Mouse (Mus musculus): ENCODE data around the gene BC017158. TPM values are rescaled to one million over a fixed set of nuclear protein-coding genes. Genes with fewer than 3 reads are reported as not detected.

BC017158 gene
- polyA plus RNA-seq, 1 experiment from 2014 or later = 9.6 TPM

- Histone ChIP-seq H3K9ac (replicated peaks) (no peak within 1 kb of the TSS), H3K4me3 (ENCODE audit: low read depth, low read length) (no peak within 1 kb of the TSS), H3K4me1 (ENCODE audit: insufficient read depth) (peaks cover 5% of the 10 kb centered on the region), H3K36me3 (replicated peaks; ENCODE audit: insufficient read depth, low read length) (no peaks in the 10 kb centered on the region), H3K4me2 (ENCODE audit: low read depth, low read length) (no peak within 1 kb of the TSS), H3K27ac (ENCODE audit: low read depth) (no peak within 1 kb of the TSS), H3K9me3 (ENCODE audit: low read length) (no peaks in the 10 kb centered on the region), H3K27me3 (ENCODE audit: insufficient read depth, low read length) (0 out of 2 replicates have a peak, but pooled peaks cover 5% of the 10 kb centered on the region)
- 68% methylated on average over 6 of the region's 6 CpGs for WGBS (ENCODE audit: insufficient replicate concordance)
- TF ChIP-seq CTCF (IDR thresholded peaks at IDR 0.05; ENCODE audit: low read depth) = no peak
- no peak for TF ChIP-seq EP300 (IDR thresholded peaks at IDR 0.05; ENCODE audit: low read depth)
- ATAC-seq = no peak
- DNase-seq = no peak
Observed at GRCm38 (mm10) chr7:128265411-128265810, 32.6 kb downstream of the BC017158 start, which contains the start of gene Slc5a2. Slc5a2 (plus strand) TSS chr7:128265657.

DNA sequence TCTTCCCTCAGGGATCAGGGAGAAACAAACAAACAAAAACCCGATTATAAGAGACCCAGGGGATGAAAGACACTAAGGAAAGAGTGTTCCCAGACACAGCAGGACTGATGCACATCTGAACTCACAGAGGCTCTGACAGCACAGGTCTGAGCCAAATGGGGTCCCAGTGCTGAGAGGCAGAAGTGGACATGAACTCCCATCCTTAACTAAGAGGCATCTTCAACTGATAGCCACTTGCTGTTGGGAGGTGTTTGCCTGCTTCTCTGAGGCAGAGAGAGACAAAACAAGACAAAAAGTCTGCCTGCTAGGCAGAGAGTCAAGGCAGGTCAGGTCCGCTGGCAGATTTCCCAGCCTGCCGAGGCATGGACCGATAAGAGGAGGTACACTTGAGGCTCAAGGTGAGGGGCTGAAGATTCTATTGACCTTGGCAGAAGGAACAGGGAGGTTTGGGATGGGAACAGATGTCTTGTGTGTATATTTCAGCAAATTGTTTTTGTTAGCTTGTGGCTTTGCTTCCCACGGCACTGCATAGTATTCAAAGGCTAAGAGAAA, 41.1 kb downstream of the BC017158 start:
- no peaks in the 10 kb centered on the region for H3K9me3 ChIP-seq (ENCODE audit: low read length)
- TF ChIP-seq EP300 (IDR thresholded peaks at IDR 0.05; ENCODE audit: low read depth) (no peak), CTCF (IDR thresholded peaks at IDR 0.05; ENCODE audit: low read depth) (no peak)
- H3K27ac ChIP-seq (ENCODE audit: low read depth) = no peak overlapping the region
- no peaks in the 10 kb centered on the region for H3K36me3 ChIP-seq (replicated peaks; ENCODE audit: insufficient read depth, low read length)
- H3K9ac ChIP-seq (replicated peaks) = no peak overlapping the region
- no peak for ATAC-seq
- H3K4me3 ChIP-seq (ENCODE audit: low read depth, low read length) = no peak overlapping the region
- no peak overlapping the region for H3K4me2 ChIP-seq (ENCODE audit: low read depth, low read length)
- 51% methylated on average over 5 of the region's 5 CpGs for WGBS (ENCODE audit: insufficient replicate concordance)
- DNase-seq = no peak
- peaks cover 9% of the 10 kb centered on the region for H3K27me3 ChIP-seq (ENCODE audit: insufficient read depth, low read length)
- 0 out of 2 replicates have a peak, but pooled peaks cover 3% of the 10 kb centered on the region for H3K4me1 ChIP-seq (ENCODE audit: insufficient read depth)

DNA sequence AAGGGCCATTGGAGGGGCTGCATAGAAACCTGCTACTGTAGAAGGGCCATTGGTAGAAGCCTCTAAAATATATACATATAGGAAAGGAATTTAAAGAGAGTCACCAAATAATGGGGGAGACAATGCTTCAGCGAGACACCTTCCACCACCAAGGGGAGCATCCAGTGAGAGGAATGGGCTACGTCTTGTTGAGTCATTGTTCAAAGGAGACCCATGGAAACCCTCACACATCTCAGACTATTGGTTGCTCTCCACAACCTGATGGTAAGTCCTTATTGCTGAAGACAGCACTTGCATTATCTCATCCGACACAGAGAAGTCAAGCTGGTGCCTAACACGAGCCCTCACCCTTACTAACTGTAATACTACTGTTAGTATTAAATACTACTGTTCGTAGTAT, 42.2 kb downstream of the BC017158 start:
- 0 out of 2 replicates have a peak, but pooled peaks cover 3% of the 10 kb centered on the region for H3K4me1 ChIP-seq (ENCODE audit: insufficient read depth)
- ATAC-seq (no peak), DNase-seq (no peak)
- no peak overlapping the region for H3K27ac ChIP-seq (ENCODE audit: low read depth)
- 83% methylated on average over 5 of the region's 5 CpGs for WGBS (ENCODE audit: insufficient replicate concordance)
- no peaks in the 10 kb centered on the region for H3K36me3 ChIP-seq (replicated peaks; ENCODE audit: insufficient read depth, low read length)
- no peak overlapping the region for H3K4me3 ChIP-seq (ENCODE audit: low read depth, low read length)
- H3K4me2 ChIP-seq (ENCODE audit: low read depth, low read length) = no peak overlapping the region
- H3K27me3 ChIP-seq (ENCODE audit: insufficient read depth, low read length) = peaks cover 9% of the 10 kb centered on the region
- H3K9ac ChIP-seq (replicated peaks) = no peak overlapping the region
- H3K9me3 ChIP-seq (ENCODE audit: low read length) = no peaks in the 10 kb centered on the region
- TF ChIP-seq EP300 (IDR thresholded peaks at IDR 0.05; ENCODE audit: low read depth) (no peak), CTCF (IDR thresholded peaks at IDR 0.05; ENCODE audit: low read depth) (no peak)

DNA sequence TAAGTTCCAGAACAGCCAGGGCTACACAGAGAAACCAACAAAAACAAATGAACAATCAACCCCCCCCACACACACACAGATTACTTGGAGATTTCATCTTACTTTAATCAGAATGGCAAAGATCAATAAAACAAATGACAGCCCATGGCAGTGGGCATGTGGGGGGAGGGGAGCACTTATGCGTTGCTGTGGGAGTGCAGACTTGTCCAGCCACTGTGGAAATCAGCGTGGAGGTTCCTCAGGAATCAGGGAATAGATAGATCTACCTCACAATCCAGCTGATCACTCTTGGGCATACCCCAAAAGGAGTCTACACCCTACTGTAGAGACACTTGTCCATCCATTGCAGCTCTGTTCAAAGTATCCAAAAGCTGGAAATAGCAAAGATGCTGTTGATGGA, 43.0 kb downstream of the BC017158 start:
- H3K4me3 ChIP-seq (ENCODE audit: low read depth, low read length) = no peak overlapping the region
- no peak for DNase-seq
- peaks cover 9% of the 10 kb centered on the region for H3K27me3 ChIP-seq (ENCODE audit: insufficient read depth, low read length)
- no peak for ATAC-seq
- no peak overlapping the region for H3K9ac ChIP-seq (replicated peaks)
- H3K27ac ChIP-seq (ENCODE audit: low read depth) = no peak overlapping the region
- 0 out of 2 replicates have a peak, but pooled peaks cover 3% of the 10 kb centered on the region for H3K4me1 ChIP-seq (ENCODE audit: insufficient read depth)
- whole genome bisulfite sequencing (ENCODE audit: insufficient replicate concordance) = 48% methylated on average over 2 of the region's 2 CpGs
- H3K4me2 ChIP-seq (ENCODE audit: low read depth, low read length) = no peak overlapping the region
- no peaks in the 10 kb centered on the region for H3K9me3 ChIP-seq (ENCODE audit: low read length)
- no peaks in the 10 kb centered on the region for H3K36me3 ChIP-seq (replicated peaks; ENCODE audit: insufficient read depth, low read length)
- TF ChIP-seq CTCF (IDR thresholded peaks at IDR 0.05; ENCODE audit: low read depth) (no peak), EP300 (IDR thresholded peaks at IDR 0.05; ENCODE audit: low read depth) (no peak)

DNA sequence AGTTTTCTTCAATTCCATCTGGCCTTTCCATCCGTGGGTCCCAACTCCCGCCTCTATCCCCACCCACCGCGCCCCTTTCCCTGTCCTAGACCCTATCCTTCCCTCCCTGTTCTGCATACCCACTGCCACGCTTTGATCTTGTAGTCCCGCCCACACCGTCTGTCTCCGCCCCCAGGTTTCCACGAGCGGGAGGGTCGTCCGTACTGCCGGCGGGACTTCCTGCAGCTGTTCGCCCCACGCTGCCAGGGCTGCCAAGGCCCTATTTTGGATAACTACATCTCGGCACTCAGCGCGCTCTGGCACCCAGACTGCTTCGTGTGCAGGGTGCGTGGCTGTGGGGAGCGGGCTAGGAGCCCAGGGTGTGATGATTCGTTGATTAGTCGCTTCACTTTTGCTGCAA, 45.4 kb downstream of the BC017158 start:
- no peak overlapping the region for H3K4me3 ChIP-seq (ENCODE audit: low read depth, low read length)
- H3K4me1 ChIP-seq (ENCODE audit: insufficient read depth) = peaks cover 3% of the 10 kb centered on the region; the same call in 1 of the 2 replicates
- TF ChIP-seq CTCF (IDR thresholded peaks at IDR 0.05; ENCODE audit: low read depth) (no peak), EP300 (IDR thresholded peaks at IDR 0.05; ENCODE audit: low read depth) (no peak)
- 23% methylated on average over 24 of the region's 24 CpGs for WGBS (ENCODE audit: insufficient replicate concordance)
- H3K27ac ChIP-seq (ENCODE audit: low read depth) = no peak overlapping the region
- ATAC-seq (no peak), DNase-seq (peak; percentile 26)
- peak overlapping the region; percentile 40; the same call in 1 of the 2 replicates for H3K4me2 ChIP-seq (ENCODE audit: low read depth, low read length)
- no peaks in the 10 kb centered on the region for H3K36me3 ChIP-seq (replicated peaks; ENCODE audit: insufficient read depth, low read length)
- H3K9me3 ChIP-seq (ENCODE audit: low read length) = no peaks in the 10 kb centered on the region
- peaks cover 9% of the 10 kb centered on the region for H3K27me3 ChIP-seq (ENCODE audit: insufficient read depth, low read length)
- no peak overlapping the region for H3K9ac ChIP-seq (replicated peaks)

DNA sequence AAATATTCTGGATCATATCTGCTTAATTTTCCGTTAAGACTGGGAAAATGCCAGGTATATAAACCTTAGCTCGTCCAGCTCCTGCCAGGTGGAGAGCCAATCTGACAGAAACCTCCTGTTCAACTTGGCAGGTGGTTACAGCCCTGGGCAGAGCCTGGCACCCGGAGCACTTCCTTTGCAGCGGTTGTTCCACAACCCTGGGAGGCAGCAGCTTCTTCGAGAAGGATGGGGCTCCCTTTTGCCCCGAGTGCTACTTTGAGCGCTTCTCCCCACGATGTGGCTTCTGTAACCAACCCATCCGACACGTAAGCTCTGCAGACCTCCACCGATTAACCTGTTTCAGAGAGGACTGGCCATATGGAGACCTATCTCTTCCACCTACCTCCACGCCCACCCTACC, 46.0 kb downstream of the BC017158 start:
- H3K4me3 ChIP-seq (ENCODE audit: low read depth, low read length) = no peak overlapping the region
- H3K27ac ChIP-seq (ENCODE audit: low read depth) = no peak overlapping the region
- no peaks in the 10 kb centered on the region for H3K9me3 ChIP-seq (ENCODE audit: low read length)
- no peak overlapping the region for H3K9ac ChIP-seq (replicated peaks)
- H3K4me1 ChIP-seq (ENCODE audit: insufficient read depth) = peaks cover 6% of the 10 kb centered on the region
- WGBS (ENCODE audit: insufficient replicate concordance) = 45% methylated on average over 12 of the region's 12 CpGs
- TF ChIP-seq CTCF (IDR thresholded peaks at IDR 0.05; ENCODE audit: low read depth) (no peak), EP300 (IDR thresholded peaks at IDR 0.05; ENCODE audit: low read depth) (no peak)
- no peak overlapping the region for H3K4me2 ChIP-seq (ENCODE audit: low read depth, low read length)
- H3K27me3 ChIP-seq (ENCODE audit: insufficient read depth, low read length) = peaks cover 11% of the 10 kb centered on the region
- ATAC-seq (no peak), DNase-seq (no peak)
- H3K36me3 ChIP-seq (replicated peaks; ENCODE audit: insufficient read depth, low read length) = no peaks in the 10 kb centered on the region
